Mouse (Mus musculus) forebrain, embryonic 13.5 days (tissue): ENCODE data around the gene Klf2. TPM values are rescaled to one million over a fixed set of nuclear protein-coding genes. Genes with fewer than 3 reads are reported as not detected.

Experiments used
- ATAC-seq: fragments of 200-750 bp; cut with Nextera tagmentation; 2 replicates; pipeline ENCODE4 v1.8.0; 2017
- H3K27ac ChIP-seq: fragments of 300-500 bp; sonication (generic); 2 replicates; pipeline ENCODE4 v1.5.1; 2015; ENCODE audit warnings: inconsistent platforms, mild to moderate bottlenecking, moderate library complexity
- H3K27me3 ChIP-seq: fragments of 300-500 bp; sonication (generic); 2 replicates; pipeline ENCODE4 v1.6.1; 2015; ENCODE audit warnings: mild to moderate bottlenecking, inconsistent platforms
- H3K36me3 ChIP-seq: fragments of 300-500 bp; sonication (generic); 2 replicates; pipeline ENCODE4 v1.6.1; 2015; ENCODE audit warnings: mild to moderate bottlenecking, inconsistent platforms; ENCODE audit not compliant: poor library complexity, severe bottlenecking
- H3K4me1 ChIP-seq: fragments of 300-500 bp; sonication (generic); 2 replicates; pipeline ENCODE4 v1.6.1; 2015; ENCODE audit warnings: inconsistent platforms
- H3K4me2 ChIP-seq: fragments of 300-500 bp; sonication (generic); 2 replicates; pipeline ENCODE4 v1.6.1; 2015; ENCODE audit warnings: inconsistent platforms, mild to moderate bottlenecking, moderate library complexity
- H3K4me3 ChIP-seq: fragments of 300-500 bp; sonication (generic); 2 replicates; pipeline ENCODE4 v1.5.1; 2015; ENCODE audit warnings: mild to moderate bottlenecking, inconsistent platforms
- H3K9ac ChIP-seq: fragments of 300-500 bp; sonication (generic); 2 replicates; pipeline ENCODE4 v1.6.1; 2015; ENCODE audit warnings: mild to moderate bottlenecking, inconsistent platforms
- H3K9me3 ChIP-seq: fragments of 300-500 bp; sonication (generic); replicated peaks from 2 replicates; pipeline ENCODE4 v1.6.1; 2016; ENCODE audit warnings: inconsistent platforms
- WGBS: fragments of 180-500 bp; shearing (Covaris S2); methylation state at CpG from one replicate; pipeline ENCODE4 v1.1.7; 2015; 5-methylcytosine and 5-hydroxymethylcytosine counted together
- polyA plus RNA-seq: library from polyadenylated mRNA; unstranded; fragments of >200 nt; fragmentation: Nextera tagmentation; extraction: Ambion mirVana; gene quantifications from 2 replicates; pipeline ENCODE4 v1.2.1, GENCODE M21; 2015

The Klf2 gene
- polyA plus RNA-seq, 1 experiment from 2014 or later, result 3.6 TPM

GRCm38 (mm10) chr8:72323131-72323725 is 4.4 kb downstream of the Klf2 start:
- Histone ChIP-seq H3K4me1 (peaks cover 18% of the 10 kb centered on the region), H3K4me3 (no peak overlapping the region), H3K4me2 (no peak overlapping the region), H3K36me3 (no peaks in the 10 kb centered on the region), H3K27ac (no peak overlapping the region), H3K27me3 (peaks cover 50% of the 10 kb centered on the region), H3K9me3 (no peaks in the 10 kb centered on the region), H3K9ac (no peak overlapping the region)
- ATAC-seq, result no peak
- 63% methylated on average over 6 of the region's 6 CpGs for WGBS

GRCm38 (mm10) chr8:72324036-72324706 is 5.3 kb downstream of the Klf2 start:
- Histone ChIP-seq H3K27ac (no peak overlapping the region), H3K9me3 (no peaks in the 10 kb centered on the region), H3K27me3 (peaks cover 43% of the 10 kb centered on the region), H3K4me2 (no peak overlapping the region), H3K9ac (no peak overlapping the region), H3K4me1 (peaks cover 10% of the 10 kb centered on the region), H3K36me3 (no peaks in the 10 kb centered on the region), H3K4me3 (no peak overlapping the region)
- WGBS, result 84% methylated on average over 10 of the region's 10 CpGs
- ATAC-seq, result no peak

GRCm38 (mm10) chr8:72324708-72325107 is 5.9 kb downstream of the Klf2 start:
- Histone ChIP-seq H3K4me2 (no peak overlapping the region), H3K4me3 (no peak overlapping the region), H3K27me3 (peaks cover 38% of the 10 kb centered on the region), H3K9me3 (no peaks in the 10 kb centered on the region), H3K27ac (no peak overlapping the region), H3K4me1 (peaks cover 5% of the 10 kb centered on the region), H3K36me3 (no peaks in the 10 kb centered on the region), H3K9ac (no peak overlapping the region)
- WGBS, result 92% methylated on average over 2 of the region's 2 CpGs
- no peak for ATAC-seq

DNA sequence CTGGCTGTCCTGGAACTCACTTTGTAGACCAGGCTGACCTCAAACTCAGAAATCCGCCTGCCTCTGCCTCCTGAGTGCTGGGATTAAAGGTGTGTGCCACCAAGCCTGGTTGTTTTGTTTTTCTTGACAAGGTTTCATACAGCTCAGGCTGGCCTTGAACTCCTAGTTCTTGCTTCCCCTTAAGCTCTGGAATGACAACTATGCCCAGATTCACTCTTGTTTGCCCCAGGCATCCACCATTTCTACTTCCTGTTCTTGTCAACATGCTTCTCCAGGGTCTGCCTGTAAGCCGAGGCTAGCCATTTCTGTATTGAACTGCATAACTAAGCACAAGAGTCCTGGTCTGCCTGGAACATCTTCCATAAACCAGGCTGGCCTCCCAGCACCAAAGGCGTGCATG is 10.3 kb downstream of the Klf2 start:
- no peaks in the 10 kb centered on the region for H3K9me3 ChIP-seq
- no peak overlapping the region for H3K27ac ChIP-seq
- H3K4me2 ChIP-seq, result no peak overlapping the region
- WGBS, result 93% methylated on average over 3 of the region's 3 CpGs
- H3K4me3 ChIP-seq, result no peak overlapping the region
- H3K27me3 ChIP-seq, result no peaks in the 10 kb centered on the region
- ATAC-seq, result no peak
- H3K36me3 ChIP-seq, result no peaks in the 10 kb centered on the region
- H3K9ac ChIP-seq, result no peak overlapping the region
- no peaks in the 10 kb centered on the region for H3K4me1 ChIP-seq

DNA sequence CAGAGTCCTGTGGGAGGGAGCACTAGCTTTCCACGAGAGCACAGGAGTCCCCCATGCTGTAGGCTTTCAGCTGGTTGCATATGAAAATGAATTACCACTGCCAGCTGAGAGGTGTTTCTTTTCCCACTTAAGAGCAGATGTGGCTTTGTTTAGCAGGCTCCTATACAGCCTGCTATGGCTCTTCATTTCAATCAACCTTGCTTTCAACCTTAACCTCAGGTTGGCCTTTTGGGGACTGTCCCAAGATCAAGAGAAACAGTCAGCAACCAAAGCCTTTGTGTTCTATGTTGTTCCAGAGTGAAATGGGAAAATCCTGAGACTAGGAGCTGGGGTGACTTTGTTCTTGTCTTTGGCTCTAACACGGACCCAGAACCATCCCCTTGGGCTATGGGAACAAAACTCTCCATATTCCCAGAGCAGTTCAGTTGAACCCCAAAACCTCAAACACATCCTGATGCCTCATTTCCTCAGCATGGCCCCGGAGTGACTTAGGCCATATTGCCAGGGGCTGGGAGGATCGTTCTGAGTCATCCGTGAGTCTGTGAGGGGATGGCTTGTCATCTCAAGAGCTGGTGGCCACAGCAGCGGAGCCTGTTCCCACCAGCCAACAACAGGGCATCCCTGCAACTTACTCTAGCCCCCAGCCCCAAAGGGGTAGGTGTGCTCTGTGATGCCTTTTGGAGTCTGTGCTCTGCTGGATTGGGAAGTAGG is 12.1 kb downstream of the Klf2 start:
- no peak overlapping the region for H3K27ac ChIP-seq
- ATAC-seq, result no peak
- H3K27me3 ChIP-seq, result no peaks in the 10 kb centered on the region
- H3K9ac ChIP-seq, result no peak overlapping the region
- H3K36me3 ChIP-seq, result peaks cover 10% of the 10 kb centered on the region
- no peaks in the 10 kb centered on the region for H3K9me3 ChIP-seq
- no peak overlapping the region for H3K4me3 ChIP-seq
- no peaks in the 10 kb centered on the region for H3K4me1 ChIP-seq
- 84% methylated on average over 6 of the region's 6 CpGs for WGBS
- no peak overlapping the region for H3K4me2 ChIP-seq

DNA sequence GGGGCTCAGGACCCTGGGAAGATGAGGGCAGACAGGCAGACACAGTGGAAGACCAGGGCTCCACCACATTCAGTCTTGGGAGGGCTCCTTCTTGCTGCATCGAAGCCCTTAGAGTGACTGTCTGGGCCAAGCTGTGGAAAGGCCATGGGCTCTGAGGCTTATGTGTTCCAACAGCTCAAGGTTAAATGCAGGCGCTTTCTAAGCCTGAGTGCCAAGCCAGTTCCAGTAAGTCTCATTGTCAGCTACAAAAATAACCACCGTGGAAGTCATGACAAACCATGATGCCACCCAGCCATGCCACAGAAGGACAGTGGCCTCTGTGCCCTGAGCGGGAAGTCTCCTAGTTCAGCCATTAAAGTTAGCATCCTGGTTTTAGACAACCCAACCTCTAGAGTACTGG is 12.8 kb downstream of the Klf2 start:
- Histone ChIP-seq H3K36me3 (peaks cover 15% of the 10 kb centered on the region), H3K4me3 (no peak overlapping the region), H3K9me3 (no peaks in the 10 kb centered on the region), H3K27me3 (no peaks in the 10 kb centered on the region), H3K27ac (no peak overlapping the region), H3K4me1 (no peaks in the 10 kb centered on the region), H3K9ac (no peak overlapping the region), H3K4me2 (no peak overlapping the region)
- 94% methylated on average over 4 of the region's 4 CpGs for WGBS
- ATAC-seq, result no peak

DNA sequence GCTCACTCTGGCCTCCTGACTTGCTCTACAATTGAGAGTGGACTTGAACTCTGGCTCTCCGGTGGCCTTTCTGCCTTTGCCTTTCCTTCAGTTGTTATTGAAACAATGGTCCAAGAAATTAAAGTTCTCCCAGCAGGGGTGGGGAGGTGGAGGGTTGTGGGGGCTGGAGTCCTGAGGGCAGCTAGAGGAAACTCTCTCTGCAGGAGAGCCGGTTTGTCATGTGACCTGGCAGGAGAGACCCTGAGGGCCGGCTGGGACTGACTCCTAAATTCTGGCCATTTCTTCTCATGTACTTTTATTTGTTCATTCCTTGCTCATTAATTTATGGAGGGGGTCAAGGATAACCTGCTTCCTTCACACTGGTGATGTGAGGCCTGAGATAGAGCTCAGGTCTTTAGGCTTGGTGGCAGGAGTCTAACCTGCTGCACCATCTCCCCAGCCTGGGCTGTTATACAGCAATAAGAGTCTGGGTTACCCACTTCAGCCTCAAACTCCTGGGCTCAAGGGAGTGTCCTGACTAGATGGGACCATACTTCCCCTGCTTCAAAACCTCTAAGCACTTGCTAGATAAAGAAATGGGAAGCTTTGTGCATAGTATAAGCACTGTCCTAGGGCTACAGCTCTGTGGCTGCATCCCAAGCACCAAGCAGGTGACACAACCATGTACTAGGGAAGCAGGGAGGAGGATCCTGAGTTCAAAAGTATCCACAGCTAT is 14.8 kb downstream of the Klf2 start:
- H3K4me2 ChIP-seq, result no peak overlapping the region
- no peak for ATAC-seq
- H3K27ac ChIP-seq, result no peak overlapping the region
- H3K4me3 ChIP-seq, result no peak overlapping the region
- no peaks in the 10 kb centered on the region for H3K27me3 ChIP-seq
- no peaks in the 10 kb centered on the region for H3K9me3 ChIP-seq
- H3K4me1 ChIP-seq, result no peaks in the 10 kb centered on the region
- 49% methylated on average over 3 of the region's 3 CpGs for WGBS
- H3K9ac ChIP-seq, result no peak overlapping the region
- H3K36me3 ChIP-seq, result peaks cover 32% of the 10 kb centered on the region

- Histone ChIP-seq H3K27ac (no peak overlapping the region), H3K4me2 (no peak overlapping the region), H3K9me3 (no peaks in the 10 kb centered on the region), H3K4me1 (no peaks in the 10 kb centered on the region), H3K27me3 (no peaks in the 10 kb centered on the region), H3K9ac (no peak overlapping the region), H3K4me3 (no peak overlapping the region), H3K36me3 (peaks cover 38% of the 10 kb centered on the region)
- no peak for ATAC-seq
- 69% methylated on average over 4 of the region's 4 CpGs for WGBS
These were observed 15.4 kb downstream of the Klf2 start for GRCm38 (mm10) chr8:72334144-72334641.

DNA sequence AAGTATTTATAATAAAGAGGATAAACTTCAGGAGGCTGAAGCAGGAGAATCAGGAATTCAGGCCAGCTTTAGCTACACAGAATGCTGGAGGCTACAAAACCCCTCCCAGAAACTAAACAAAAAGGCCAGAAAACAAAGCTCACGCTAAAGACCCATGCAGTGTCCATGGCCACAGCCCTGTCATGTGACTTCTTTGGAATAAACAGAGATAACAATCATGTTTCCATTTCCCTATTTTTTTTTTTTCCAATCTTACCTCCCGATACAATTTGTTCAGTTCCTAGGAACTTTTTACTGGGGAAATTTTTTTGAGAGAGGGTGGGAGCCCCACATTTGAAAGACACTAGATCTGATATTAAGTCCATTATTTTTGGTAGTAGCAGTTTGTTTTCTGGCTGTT is 17.4 kb downstream of the Klf2 start:
- no peaks in the 10 kb centered on the region for H3K27me3 ChIP-seq
- H3K4me1 ChIP-seq, result no peaks in the 10 kb centered on the region
- no peak overlapping the region for H3K27ac ChIP-seq
- H3K36me3 ChIP-seq, result peaks cover 59% of the 10 kb centered on the region
- H3K4me2 ChIP-seq, result no peak overlapping the region
- WGBS, result 87% methylated on average over 2 of the region's 2 CpGs
- no peak overlapping the region for H3K9ac ChIP-seq
- ATAC-seq, result no peak
- H3K9me3 ChIP-seq, result no peaks in the 10 kb centered on the region
- no peak overlapping the region for H3K4me3 ChIP-seq

DNA sequence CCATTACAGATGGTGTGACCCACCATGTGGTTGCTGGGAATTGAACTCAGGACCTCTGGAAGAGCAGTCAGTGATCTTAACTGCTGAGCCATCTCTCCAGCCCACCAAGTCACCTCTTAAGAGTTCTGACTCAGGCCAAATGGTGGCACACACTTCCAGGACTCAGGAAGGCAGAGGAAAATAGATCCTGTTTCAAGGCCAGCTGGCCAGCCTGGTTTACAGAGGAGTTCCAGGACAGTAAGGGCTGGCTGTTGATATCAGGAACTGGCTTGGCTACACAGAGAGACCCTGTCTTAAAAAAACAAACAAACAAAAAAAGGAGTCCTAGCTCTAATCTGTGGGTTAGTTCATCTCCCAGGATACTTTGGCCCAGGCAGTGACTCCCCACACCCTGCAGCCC is 18.2 kb downstream of the Klf2 start:
- Histone ChIP-seq H3K27me3 (no peaks in the 10 kb centered on the region), H3K36me3 (peaks cover 67% of the 10 kb centered on the region), H3K4me3 (no peak overlapping the region), H3K4me2 (no peak overlapping the region), H3K27ac (no peak overlapping the region), H3K9me3 (no peaks in the 10 kb centered on the region), H3K4me1 (no peaks in the 10 kb centered on the region), H3K9ac (no peak overlapping the region)
- no peak for ATAC-seq

DNA sequence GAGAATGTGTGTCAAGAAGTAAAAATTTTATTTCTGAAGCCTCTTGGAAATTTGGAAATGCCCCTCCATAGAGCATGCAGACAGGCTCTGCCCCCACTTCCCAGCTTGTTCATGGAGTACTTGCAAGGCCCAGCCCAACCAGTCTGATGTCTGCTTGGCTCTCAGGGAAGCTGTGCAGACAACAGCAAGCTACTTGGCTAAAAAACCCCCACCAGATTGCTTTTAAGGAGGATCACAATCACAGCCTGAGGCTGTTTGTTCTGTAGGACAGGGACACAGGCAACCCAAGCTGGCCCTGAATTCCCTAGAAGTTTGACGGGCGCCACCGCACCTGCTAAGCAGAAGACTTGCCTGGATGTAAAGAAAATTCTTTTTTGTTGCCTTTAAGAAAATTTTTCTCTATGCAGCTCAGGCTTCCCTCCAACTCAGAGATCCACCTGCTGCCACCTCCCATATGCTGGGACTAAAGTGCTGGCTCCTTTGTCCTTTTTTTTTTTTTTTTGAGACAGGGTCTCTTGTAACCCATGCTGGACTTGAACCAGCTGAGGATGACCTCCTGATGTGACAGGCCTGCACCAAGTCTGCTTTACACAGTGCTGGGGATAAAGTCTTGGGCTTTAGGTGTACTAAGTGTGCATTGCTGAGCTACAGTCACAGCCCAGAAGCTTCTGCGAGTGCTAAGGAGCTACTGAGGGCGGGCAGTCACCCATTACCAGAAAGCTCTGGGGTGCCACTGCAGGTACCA is 23.9 kb downstream of the Klf2 start:
- Histone ChIP-seq H3K4me1 (no peaks in the 10 kb centered on the region), H3K4me3 (no peak overlapping the region), H3K9me3 (no peaks in the 10 kb centered on the region), H3K27me3 (no peaks in the 10 kb centered on the region), H3K27ac (no peak overlapping the region), H3K9ac (no peak overlapping the region), H3K4me2 (no peak overlapping the region), H3K36me3 (peaks cover 91% of the 10 kb centered on the region)
- ATAC-seq, result no peak
- WGBS, result 88% methylated on average over 5 of the region's 5 CpGs
